Mouse (Mus musculus): ENCODE results near the gene Defa31. TPM values are rescaled to one million over a fixed set of nuclear protein-coding genes. Genes with fewer than 3 reads are reported as not detected.
"Not testable (repeated sequence)": the region's sequence is repeated elsewhere in the genome, so short reads cannot be mapped to it uniquely, and the experiment has no call there.

Gene Defa31
- not detected for total RNA-seq (2021)
- long read RNA-seq, experiment 1 = 0 reads
- long read RNA-seq, experiment 2 = 0 reads

DNA sequence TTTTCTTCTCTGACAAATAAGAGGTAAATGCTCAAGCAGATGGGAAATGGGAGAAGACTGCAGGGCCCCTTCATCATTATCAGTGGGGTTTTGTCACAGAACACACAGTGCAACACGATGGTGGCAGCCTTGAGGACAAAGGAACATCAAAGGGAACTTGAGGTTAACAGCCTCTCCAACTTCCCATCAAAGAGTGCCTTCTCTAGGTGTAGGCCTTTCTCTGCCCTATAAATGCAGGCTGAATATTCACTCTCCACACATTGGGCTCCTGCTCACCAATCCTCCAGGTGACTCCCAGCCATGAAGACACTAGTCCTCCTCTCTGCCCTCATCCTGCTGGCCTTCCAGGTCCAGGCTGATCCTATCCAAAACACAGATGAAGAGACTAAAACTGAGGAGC, at the start of gene Defa31:
Defa31 (plus strand) TSS at position 301 of the 400 bp plus-strand sequence.
- intact Hi-C loops (cut with DNase I; ENCODE audit: low total_unique reads); DNase-seq: not testable (repeated sequence)

DNA sequence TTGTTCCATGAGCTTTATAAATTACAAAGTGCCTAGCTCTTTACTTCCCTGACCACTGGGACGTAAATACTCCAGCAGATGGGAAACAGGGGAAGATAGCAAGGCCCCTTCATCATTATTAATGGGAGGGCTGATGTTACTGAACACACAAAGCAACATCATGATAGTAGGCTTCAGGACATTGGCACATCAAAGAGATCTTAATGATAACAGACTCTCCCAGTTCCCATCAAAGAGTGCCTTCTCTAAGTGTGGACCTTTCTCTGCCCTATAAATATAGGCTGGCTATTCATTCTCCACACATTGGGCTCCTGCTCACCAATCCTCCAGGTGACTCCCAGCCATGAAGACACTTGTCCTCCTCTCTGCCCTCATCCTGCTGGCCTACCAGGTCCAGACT, 29.4 kb upstream of the Defa31 start, which contains the start of gene Defa22:
Defa22 (plus strand) TSS at position 301 of the 400 bp plus-strand sequence.
- DNase-seq; intact Hi-C loops (cut with DNase I; ENCODE audit: low total_unique reads): not testable (repeated sequence)

DNA sequence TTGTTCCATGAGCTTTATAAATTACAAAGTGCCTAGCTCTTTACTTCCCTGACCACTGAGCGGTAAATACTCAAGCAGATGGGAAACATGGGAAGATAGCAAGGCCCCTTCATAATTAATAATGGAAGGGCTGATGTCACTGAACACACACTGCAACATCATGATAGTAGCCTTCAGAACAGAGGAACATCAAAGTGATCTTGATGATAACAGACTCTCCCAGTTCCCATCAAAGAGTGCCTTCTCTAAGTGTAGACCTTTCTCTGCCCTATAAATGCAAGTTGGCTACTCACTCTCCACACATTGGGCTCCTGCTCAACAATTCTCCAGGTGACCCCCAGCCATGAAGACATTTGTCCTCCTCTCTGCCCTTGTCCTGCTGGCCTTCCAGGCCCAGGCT, 9.8 kb downstream of the Defa31 start, which contains the start of gene Gm15293:
Gm15293 (plus strand) TSS at position 301 of the 400 bp plus-strand sequence.
- intact Hi-C loops (cut with DNase I; ENCODE audit: low total_unique reads); DNase-seq: not testable (repeated sequence)

Other genes with a start within 250 kb of the Defa31 start
- gene AY761185, start 246.9 kb upstream of the Defa31 start, total RNA-seq (2021) = not detected
- not detected for gene Defa21, start 166.1 kb upstream of the Defa31 start, total RNA-seq (2021)
- gene Defa23, start 136.6 kb upstream of the Defa31 start, total RNA-seq (2021) = not detected
- gene Defa35, start 126.6 kb upstream of the Defa31 start, total RNA-seq (2021) = not detected
- gene Defa25, start 107.2 kb upstream of the Defa31 start, total RNA-seq (2021) = not detected
- gene Gm14851, start 95.6 kb upstream of the Defa31 start, total RNA-seq (2021) = not detected
- not detected for gene Defa30, start 57.0 kb upstream of the Defa31 start, total RNA-seq (2021)
- not detected for gene Defa22, start 29.3 kb upstream of the Defa31 start, total RNA-seq (2021)
- not detected for gene Gm15293, start 9.9 kb downstream of the Defa31 start, total RNA-seq (2021)
- not detected for gene Gm15292, start 58.1 kb downstream of the Defa31 start, total RNA-seq (2021)
- not detected for gene Defa27, start 123.9 kb downstream of the Defa31 start, total RNA-seq (2021)
- gene Defa29, start 135.4 kb downstream of the Defa31 start, total RNA-seq (2021) = not detected
- not detected for gene Defa2, start 186.9 kb downstream of the Defa31 start, total RNA-seq (2021)
- not detected for gene Defa33, start 200.2 kb downstream of the Defa31 start, total RNA-seq (2021)
- gene Defa36, start 235.8 kb downstream of the Defa31 start, total RNA-seq (2021) = not detected

Data from gastrocnemius, postnatal 14 days (tissue).